Mouse (Mus musculus) gastrocnemius, postnatal 14 days (tissue): ENCODE results near the gene Wdr76. TPM values are rescaled to one million over a fixed set of nuclear protein-coding genes. Genes with fewer than 3 reads are reported as not detected.
A peak's percentile ranks its signal among the peaks of the same experiment; 100 is the strongest.

ENCODE experiments used
- DNase-seq: peaks from one replicate; pipeline ENCODE4 v3.0.0; 2021; ENCODE audit warnings: mixed read lengths
- intact Hi-C: fragments of 180-260 bp; cut with DNase I; formaldehyde crosslinking; loops from one replicate; pipeline ENCODE4 v1.15.1; 2025; ENCODE audit warnings: low total_unique reads
- total RNA-seq, 2 experiments: library from RNA; stranded (reverse); gene quantifications; 2 replicates each; pipeline ENCODE4 v1.2.3; 2021

Wdr76 gene
- total RNA-seq, 2 experiments from 2014 or later, result 1.8 to 2.0 TPM

- DNase-seq, result peak; percentile 23
- intact Hi-C loops, result no loop called here
Measured at GRCm38 (mm10) chr2:121588309-121588694, 81.8 kb downstream of the Wdr76 start.

- DNase-seq, result no peak
- intact Hi-C loops, result no loop called here
Measured at GRCm38 (mm10) chr2:121594131-121594530, 87.6 kb downstream of the Wdr76 start.

Other genes starting within 250 kb of the Wdr76 start
- gene Trp53bp1, start 235.3 kb upstream of the Wdr76 start, total RNA-seq, result 10 to 100 TPM; 12.1 to 17.3 TPM
- gene Map1a, start 217.1 kb upstream of the Wdr76 start, total RNA-seq, result 1 to 10 TPM; 7.5 to 9.3 TPM
- 10 to 100 TPM; 30.8 to 34.8 TPM for gene Ppip5k1, start 151.3 kb upstream of the Wdr76 start, total RNA-seq
- under 1 TPM in 1 of 2 experiments, not detected in 1; 0.44 TPM for gene Ckmt1, start 149.0 kb upstream of the Wdr76 start, total RNA-seq
- not detected for gene Strc, start 119.6 kb upstream of the Wdr76 start, total RNA-seq
- gene Pdia3, start 92.9 kb upstream of the Wdr76 start, total RNA-seq, result 10 to 100 TPM; 64.0 to 86.2 TPM
- gene Catsper2, start 92.9 kb upstream of the Wdr76 start, total RNA-seq, result 1 to 10 TPM; 2.1 to 2.4 TPM
- gene Ell3, start 62.4 kb upstream of the Wdr76 start, total RNA-seq, result not detected
- 100 to 1,000 TPM; 363 to 364 TPM for gene Serf2, start 57.5 kb upstream of the Wdr76 start, total RNA-seq
- 10 to 100 TPM; 15.2 to 22.0 TPM for gene Hypk, start 53.4 kb upstream of the Wdr76 start, total RNA-seq
- not detected for gene Serinc4, start 49.9 kb upstream of the Wdr76 start, total RNA-seq
- 10 to 100 TPM; 21.5 to 23.0 TPM for gene Mfap1b, start 32.7 kb upstream of the Wdr76 start, total RNA-seq
- gene Mfap1a, start 58 bp upstream of the Wdr76 start, total RNA-seq, result 10 to 100 TPM; 14.5 to 15.4 TPM